Mouse (Mus musculus): Measurements from ENCODE around the gene Fancc. TPM values are rescaled to one million over a fixed set of nuclear protein-coding genes. Genes with fewer than 3 reads are reported as not detected.
A peak's percentile ranks its signal among the peaks of the same experiment; 100 is the strongest.
"Not testable (repeated sequence)": the region's sequence is repeated elsewhere in the genome, so short reads cannot be mapped to it uniquely, and the experiment has no call there.

Gene Fancc
- polyA plus RNA-seq, 1 experiment from 2014 or later: 21.8 TPM

- 0 out of 2 replicates have a peak, but pooled peaks have one; percentile 5 for ATAC-seq (replicated peaks; ENCODE audit: low FRiP score)
- Histone ChIP-seq H3K9me3 (replicated peaks) (no peaks in the 10 kb centered on the region), H3K4me3 (replicated peaks) (no peak overlapping the region), H3K27ac (peak overlapping the region; percentile 56), H3K36me3 (no peaks in the 10 kb centered on the region; the same call in 1 of the 2 replicates), H3K4me2 (no peak overlapping the region), H3K4me1 (peaks cover 41% of the 10 kb centered on the region), H3K27me3 (no peaks in the 10 kb centered on the region), H3K9ac (no peak overlapping the region)
- WGBS: 55% methylated on average over 9 of the region's 9 CpGs
Observed at GRCm38 (mm10) chr13:63323286-63324075, 173.6 kb downstream of the Fancc start.

GRCm38 (mm10) chr13:63322756-63323155, 174.3 kb downstream of the Fancc start:
- H3K27me3 ChIP-seq: no peaks in the 10 kb centered on the region
- peak overlapping the region; percentile 56 for H3K27ac ChIP-seq
- no peaks in the 10 kb centered on the region; the same call in 1 of the 2 replicates for H3K36me3 ChIP-seq
- ATAC-seq (replicated peaks; ENCODE audit: low FRiP score): no peak
- H3K9me3 ChIP-seq (replicated peaks): no peaks in the 10 kb centered on the region
- H3K4me3 ChIP-seq (replicated peaks): no peak overlapping the region
- peaks cover 41% of the 10 kb centered on the region for H3K4me1 ChIP-seq
- WGBS: 78% methylated on average over 6 of the region's 6 CpGs
- no peak overlapping the region for H3K4me2 ChIP-seq
- no peak overlapping the region for H3K9ac ChIP-seq

- Histone ChIP-seq H3K4me2 (no peak overlapping the region), H3K27ac (peak overlapping the region; percentile 56; the same call in 1 of the 2 replicates), H3K4me3 (replicated peaks) (no peak overlapping the region), H3K9me3 (replicated peaks) (no peaks in the 10 kb centered on the region), H3K27me3 (no peaks in the 10 kb centered on the region), H3K36me3 (peaks cover 6% of the 10 kb centered on the region; the same call in 1 of the 2 replicates), H3K9ac (no peak overlapping the region), H3K4me1 (peaks cover 41% of the 10 kb centered on the region)
- 41% methylated on average over 5 of the region's 5 CpGs for WGBS
- ATAC-seq (replicated peaks; ENCODE audit: low FRiP score): peak; percentile 76
Observed at GRCm38 (mm10) chr13:63321689-63322088, 175.4 kb downstream of the Fancc start.

GRCm38 (mm10) chr13:63319814-63320213, 177.3 kb downstream of the Fancc start:
- WGBS: 90% methylated on average over 7 of the region's 7 CpGs
- H3K4me3 ChIP-seq (replicated peaks): no peak overlapping the region
- no peak overlapping the region for H3K27ac ChIP-seq
- peaks cover 6% of the 10 kb centered on the region; the same call in 1 of the 2 replicates for H3K36me3 ChIP-seq
- no peak for ATAC-seq (replicated peaks; ENCODE audit: low FRiP score)
- H3K9me3 ChIP-seq (replicated peaks): no peaks in the 10 kb centered on the region
- no peaks in the 10 kb centered on the region for H3K27me3 ChIP-seq
- H3K4me1 ChIP-seq: peaks cover 46% of the 10 kb centered on the region
- no peak overlapping the region for H3K4me2 ChIP-seq
- no peak overlapping the region for H3K9ac ChIP-seq

- WGBS: 62% methylated on average over 7 of the region's 7 CpGs
- Histone ChIP-seq H3K9me3 (replicated peaks) (no peaks in the 10 kb centered on the region), H3K4me2 (no peak overlapping the region), H3K9ac (no peak overlapping the region), H3K27me3 (no peaks in the 10 kb centered on the region), H3K27ac (no peak overlapping the region), H3K4me3 (replicated peaks) (no peak overlapping the region), H3K36me3 (peaks cover 6% of the 10 kb centered on the region; the same call in 1 of the 2 replicates), H3K4me1 (peaks cover 42% of the 10 kb centered on the region)
- ATAC-seq (replicated peaks; ENCODE audit: low FRiP score): no peak
Observed at GRCm38 (mm10) chr13:63317681-63318104, 179.4 kb downstream of the Fancc start.

- WGBS: 88% methylated on average over 5 of the region's 5 CpGs
Observed at GRCm38 (mm10) chr13:63316407-63316806, 180.7 kb downstream of the Fancc start.

GRCm38 (mm10) chr13:63315777-63316176, 181.3 kb downstream of the Fancc start:
- WGBS: 38% methylated on average over 6 of the region's 6 CpGs
- Histone ChIP-seq H3K4me1 (peaks cover 41% of the 10 kb centered on the region), H3K36me3 (peaks cover 13% of the 10 kb centered on the region), H3K27ac (peak overlapping the region; percentile 78), H3K4me3 (replicated peaks) (no peak overlapping the region), H3K9me3 (replicated peaks) (no peaks in the 10 kb centered on the region), H3K9ac (no peak overlapping the region), H3K27me3 (no peaks in the 10 kb centered on the region), H3K4me2 (no peak overlapping the region)
- ATAC-seq (replicated peaks; ENCODE audit: low FRiP score): peak; percentile 28; the same call in 1 of the 2 replicates

More at GRCm38 (mm10) chr13:63316407-63316806, 180.7 kb downstream of the Fancc start:
- H3K4me3 ChIP-seq (replicated peaks): no peak overlapping the region
- peaks cover 9% of the 10 kb centered on the region for H3K36me3 ChIP-seq
- H3K9ac ChIP-seq: no peak overlapping the region
- ATAC-seq (replicated peaks; ENCODE audit: low FRiP score): no peak
- H3K9me3 ChIP-seq (replicated peaks): no peaks in the 10 kb centered on the region
- H3K27ac ChIP-seq: no peak overlapping the region
- H3K4me1 ChIP-seq: peaks cover 43% of the 10 kb centered on the region
- H3K4me2 ChIP-seq: no peak overlapping the region
- no peaks in the 10 kb centered on the region for H3K27me3 ChIP-seq

GRCm38 (mm10) chr13:63315111-63315510, 182.0 kb downstream of the Fancc start:
- H3K9ac ChIP-seq; H3K4me2 ChIP-seq; H3K4me3 ChIP-seq (replicated peaks); H3K9me3 ChIP-seq (replicated peaks); ATAC-seq (replicated peaks; ENCODE audit: low FRiP score); H3K27me3 ChIP-seq: not testable (repeated sequence)
- peak overlapping the region; percentile 45; the same call in 1 of the 2 replicates for H3K27ac ChIP-seq
- WGBS: 96% methylated on average over 4 of the region's 4 CpGs
- H3K36me3 ChIP-seq: peaks cover 13% of the 10 kb centered on the region
- H3K4me1 ChIP-seq: peaks cover 41% of the 10 kb centered on the region

- Histone ChIP-seq H3K27ac (peak overlapping the region; percentile 81), H3K4me3 (replicated peaks) (no peak overlapping the region), H3K36me3 (peaks cover 13% of the 10 kb centered on the region), H3K27me3 (no peaks in the 10 kb centered on the region), H3K9ac (no peak overlapping the region), H3K9me3 (replicated peaks) (no peaks in the 10 kb centered on the region), H3K4me2 (no peak overlapping the region), H3K4me1 (peaks cover 41% of the 10 kb centered on the region)
- ATAC-seq (replicated peaks; ENCODE audit: low FRiP score): peak; percentile 57
- WGBS: 48% methylated on average over 4 of the region's 4 CpGs
Observed at GRCm38 (mm10) chr13:63314608-63314920, 182.5 kb downstream of the Fancc start.

GRCm38 (mm10) chr13:63313748-63314607, 183.1 kb downstream of the Fancc start:
- Histone ChIP-seq H3K9me3 (replicated peaks) (no peaks in the 10 kb centered on the region), H3K36me3 (peaks cover 13% of the 10 kb centered on the region), H3K9ac (0 out of 2 replicates have a peak overlapping the region, but pooled peaks have one; percentile 11), H3K4me3 (replicated peaks) (no peak overlapping the region), H3K27me3 (no peaks in the 10 kb centered on the region), H3K4me1 (peaks cover 41% of the 10 kb centered on the region), H3K27ac (peak overlapping the region; percentile 81), H3K4me2 (no peak overlapping the region)
- ATAC-seq (replicated peaks; ENCODE audit: low FRiP score): peak; percentile 59
- 67% methylated on average over 12 of the region's 12 CpGs for WGBS

- Histone ChIP-seq H3K9me3 (replicated peaks) (no peaks in the 10 kb centered on the region), H3K36me3 (peaks cover 15% of the 10 kb centered on the region), H3K27me3 (no peaks in the 10 kb centered on the region), H3K4me3 (replicated peaks) (no peak overlapping the region), H3K4me2 (no peak overlapping the region), H3K27ac (peak overlapping the region; percentile 81), H3K4me1 (peaks cover 41% of the 10 kb centered on the region), H3K9ac (no peak overlapping the region)
- ATAC-seq (replicated peaks; ENCODE audit: low FRiP score): no peak
- 62% methylated on average over 1 of the region's 1 CpGs for WGBS
Observed at GRCm38 (mm10) chr13:63313247-63313646, 183.8 kb downstream of the Fancc start.

GRCm38 (mm10) chr13:63311156-63311555, 185.9 kb downstream of the Fancc start:
- H3K4me2 ChIP-seq: no peak overlapping the region
- no peak overlapping the region for H3K4me3 ChIP-seq (replicated peaks)
- whole genome bisulfite sequencing: 61% methylated on average over 2 of the region's 2 CpGs
- no peak overlapping the region for H3K27ac ChIP-seq
- H3K36me3 ChIP-seq: peaks cover 12% of the 10 kb centered on the region
- no peaks in the 10 kb centered on the region for H3K9me3 ChIP-seq (replicated peaks)
- H3K9ac ChIP-seq: no peak overlapping the region
- H3K27me3 ChIP-seq: no peaks in the 10 kb centered on the region
- H3K4me1 ChIP-seq: peaks cover 50% of the 10 kb centered on the region
- no peak for ATAC-seq (replicated peaks; ENCODE audit: low FRiP score)
